Mouse (Mus musculus) CH12.LX (cell line): ENCODE data around the gene Grin3b. TPM values are rescaled to one million over a fixed set of nuclear protein-coding genes. Genes with fewer than 3 reads are reported as not detected.

Experiments used
- DNase-seq: peaks from one replicate; pipeline ENCODE4 v3.0.0-alpha.2; 2013; ENCODE audit errors: extremely low read depth
- H3K27ac ChIP-seq: 2 replicates; pipeline ENCODE4 v1.5.1; 2012; ENCODE audit warnings: low read depth, mild to moderate bottlenecking, control low read depth, moderate library complexity; ENCODE audit not compliant: insufficient read depth
- H3K27me3 ChIP-seq: replicated peaks from 2 replicates; pipeline ENCODE3; 2012; ENCODE audit warnings: inconsistent platforms
- H3K36me3 ChIP-seq, 2 experiments: replicated peaks in 1 of 2; 2 replicates each; pipeline versions ENCODE3 to v1.6.1; 2012; ENCODE audit warnings: inconsistent platforms in 1 of 2, low read length in 1 of 2, mild to moderate bottlenecking in 1 of 2, mixed read lengths in 1 of 2, moderate library complexity in 1 of 2; ENCODE audit not compliant: control insufficient read depth in 1 of 2, insufficient read depth in 1 of 2
- H3K4me1 ChIP-seq, 2 experiments: 2 replicates each; pipeline ENCODE4 v1.6.1; 2012; ENCODE audit warnings: inconsistent platforms in 1 of 2, moderate library complexity in 1 of 2; ENCODE audit not compliant: insufficient read depth in 2 of 2, control insufficient read depth in 1 of 2
- H3K4me2 ChIP-seq: 2 replicates; pipeline ENCODE4 v1.6.1; 2012; ENCODE audit warnings: low read depth, mild to moderate bottlenecking, control low read depth; ENCODE audit not compliant: poor library complexity, insufficient read depth, severe bottlenecking
- H3K4me3 ChIP-seq, 3 experiments: fragments of 150-350 bp in 1 of 3; sonication (generic) in 1 of 3; replicated peaks in 1 of 3; 2 replicates each; pipeline versions ENCODE3 to v1.5.1; 2011 to 2012; ENCODE audit warnings: low read depth in 2 of 3, low read length in 2 of 3, mild to moderate bottlenecking in 2 of 3, moderate library complexity in 2 of 3, control low read depth in 1 of 3, improper control_type of control experiment in 1 of 3, inconsistent platforms in 1 of 3, mixed read lengths in 1 of 3; ENCODE audit not compliant: poor library complexity in 1 of 3
- H3K79me2 ChIP-seq: replicated peaks from 2 replicates; pipeline ENCODE4 v1.6.1; 2012; ENCODE audit warnings: mild to moderate bottlenecking, moderate library complexity; ENCODE audit not compliant: control insufficient read depth, poor library complexity, insufficient read depth, severe bottlenecking; ENCODE audit errors: extremely low read depth
- H3K9ac ChIP-seq: 2 replicates; pipeline ENCODE4 v1.6.1; 2012; ENCODE audit warnings: low read depth, mild to moderate bottlenecking, control low read depth, moderate library complexity; ENCODE audit not compliant: insufficient read depth
- H3K9me3 ChIP-seq: replicated peaks from 2 replicates; pipeline ENCODE3; 2012; ENCODE audit warnings: low read length, inconsistent platforms, mixed read lengths
- CHD2 ChIP-seq: IDR thresholded peaks from 2 replicates; pipeline ENCODE4 v1.6.1; 2011; ENCODE audit warnings: low read length, improper control_type of control experiment
- CTCF ChIP-seq, 2 experiments: IDR thresholded peaks in 1 of 2; conservative IDR thresholded peaks in 1 of 2; 2 replicates each; pipeline ENCODE4 v1.5.1; 2011 to 2012; ENCODE audit warnings: low read depth in 2 of 2, low read length in 2 of 2, improper control_type of control experiment in 1 of 2, inconsistent platforms in 1 of 2, mild to moderate bottlenecking in 1 of 2, moderate library complexity in 1 of 2
- E2F4 ChIP-seq: IDR thresholded peaks from 2 replicates; pipeline ENCODE4 v1.6.1; 2011; ENCODE audit warnings: low read depth, low read length, improper control_type of control experiment; ENCODE audit not compliant: insufficient replicate concordance
- ETS1 ChIP-seq: conservative IDR thresholded peaks from 2 replicates; pipeline ENCODE4 v1.6.1; 2012; ENCODE audit warnings: low read depth, mild to moderate bottlenecking, inconsistent platforms, low read length, improper control_type of control experiment, moderate library complexity
- HCFC1 ChIP-seq: IDR thresholded peaks from 2 replicates; pipeline ENCODE4 v1.6.1; 2012; ENCODE audit warnings: low read depth, mild to moderate bottlenecking, inconsistent platforms, low read length, improper control_type of control experiment
- IRF4 ChIP-seq: IDR thresholded peaks from 2 replicates; pipeline ENCODE4 v1.6.1; 2014; ENCODE audit warnings: low read depth, mild to moderate bottlenecking, inconsistent platforms, low read length, improper control_type of control experiment
- JUND ChIP-seq: conservative IDR thresholded peaks from 2 replicates; pipeline ENCODE4 v1.6.1; 2011; ENCODE audit warnings: low read depth, low read length, improper control_type of control experiment
- KAT2A ChIP-seq: IDR thresholded peaks from 2 replicates; pipeline ENCODE4 v1.6.1; 2012; ENCODE audit warnings: low read length, improper control_type of control experiment, inconsistent platforms; ENCODE audit not compliant: insufficient replicate concordance
- MAFK ChIP-seq: IDR thresholded peaks from 2 replicates; pipeline ENCODE4 v1.6.1; 2011; ENCODE audit warnings: low read length, improper control_type of control experiment; ENCODE audit not compliant: insufficient replicate concordance
- MAX ChIP-seq: IDR thresholded peaks from 2 replicates; pipeline ENCODE4 v1.6.1; 2011; ENCODE audit warnings: low read length, improper control_type of control experiment
- MEF2A ChIP-seq: IDR thresholded peaks from 2 replicates; pipeline ENCODE4 v1.6.1; 2014; ENCODE audit warnings: low read depth, mild to moderate bottlenecking, inconsistent platforms, low read length, improper control_type of control experiment, borderline replicate concordance
- MXI1 ChIP-seq: IDR thresholded peaks from 2 replicates; pipeline ENCODE4 v1.6.1; 2011; ENCODE audit warnings: mild to moderate bottlenecking, low read depth, low read length, improper control_type of control experiment
- NELFE ChIP-seq: IDR thresholded peaks from 2 replicates; pipeline ENCODE4 v1.6.1; 2011; ENCODE audit warnings: low read depth, low read length, improper control_type of control experiment
- NRF1 ChIP-seq: IDR thresholded peaks from 2 replicates; pipeline ENCODE4 v1.6.1; 2014; ENCODE audit warnings: low read depth, mild to moderate bottlenecking, inconsistent platforms, low read length, improper control_type of control experiment, moderate library complexity
- POLR2AphosphoS2 ChIP-seq: IDR thresholded peaks from 2 replicates; pipeline ENCODE4 v1.6.1; 2011; ENCODE audit warnings: low read depth, low read length, improper control_type of control experiment
- RAD21 ChIP-seq: IDR thresholded peaks from 2 replicates; pipeline ENCODE4 v1.6.1; 2011; ENCODE audit warnings: low read depth, mild to moderate bottlenecking, low read length, improper control_type of control experiment, moderate library complexity
- RCOR1 ChIP-seq: conservative IDR thresholded peaks from 2 replicates; pipeline ENCODE4 v1.6.1; 2012; ENCODE audit warnings: low read depth, mild to moderate bottlenecking, inconsistent platforms, low read length, improper control_type of control experiment
- SIN3A ChIP-seq: IDR thresholded peaks from 2 replicates; pipeline ENCODE4 v1.6.1; 2012; ENCODE audit warnings: low read length, improper control_type of control experiment, inconsistent platforms
- TBP ChIP-seq: conservative IDR thresholded peaks from 2 replicates; pipeline ENCODE4 v1.6.1; 2011; ENCODE audit warnings: low read depth, low read length, improper control_type of control experiment
- TCF12 ChIP-seq: IDR thresholded peaks from 2 replicates; pipeline ENCODE4 v1.6.1; 2014; ENCODE audit warnings: low read depth, mild to moderate bottlenecking, inconsistent platforms, low read length, improper control_type of control experiment
- USF2 ChIP-seq: conservative IDR thresholded peaks from 2 replicates; pipeline ENCODE4 v1.6.1; 2011; ENCODE audit warnings: low read depth, low read length, improper control_type of control experiment
- ZMIZ1 ChIP-seq: IDR thresholded peaks from 2 replicates; pipeline ENCODE4 v1.6.1; 2012; ENCODE audit warnings: low read depth, mild to moderate bottlenecking, inconsistent platforms, low read length, improper control_type of control experiment
- ZNF384 ChIP-seq: IDR thresholded peaks from 2 replicates; pipeline ENCODE4 v1.6.1; 2012; ENCODE audit warnings: low read depth, low read length, improper control_type of control experiment, inconsistent platforms
- dilution Hi-C: fragments of 300-500 bp; cut with MboI; formaldehyde crosslinking; loops from 2 replicates; pipeline ENCODE4 v1.14.3; 2020; ENCODE audit warnings: low sequenced_read_pairs; ENCODE audit not compliant: extremely low pct_unique_long_range_greater_than_20kb, extremely low pct_ligation_motif_present
- in situ Hi-C: fragments of 300-500 bp; cut with MboI; formaldehyde crosslinking; loops from 3 replicates; pipeline ENCODE4 v1.14.3; 2019; ENCODE audit warnings: low sequenced_read_pairs, low pct_ligation_motif_present, low pct_unique_long_range_greater_than_20kb, mixed read lengths
- polyA plus RNA-seq: library from polyadenylated mRNA; unstranded; fragments of >175 nt; gene quantifications from 2 replicates; pipeline ENCODE4 v1.2.1, GENCODE M21; 2012; ENCODE audit warnings: low read depth; ENCODE audit not compliant: insufficient read length
- total RNA-seq, 2 experiments: library from RNA; depleted of rRNA; stranded (reverse); fragments of 300-350 nt in 1 of 2; fragments of >200 nt in 1 of 2; gene quantifications; 2 replicates each; pipeline ENCODE4 v1.2.3; 2012 to 2014

The Grin3b gene
- total and polyA plus RNA-seq, 3 experiments, result 0.27 to 0.59 (median 0.56) TPM

- dilution Hi-C loops, result no loop called here
- Histone ChIP-seq H3K9ac (no peak overlapping the region), H3K4me1 (peaks cover 8 to 16% of the 10 kb centered on the region in 2 experiments; a peak in 3 of 4 replicates), H3K27me3 (no peaks in the 10 kb centered on the region), H3K4me3 (no peak overlapping the region), H3K27ac (no peak overlapping the region), H3K9me3 (peaks cover 17% of the 10 kb centered on the region), H3K4me2 (no peak overlapping the region), H3K36me3 (peaks cover 72 to 95% of the 10 kb centered on the region in 2 experiments), H3K79me2 (peaks cover 8% of the 10 kb centered on the region)
- DNase-seq, result no peak
- in situ Hi-C loops, result no loop called here
- TF ChIP-seq USF2 (no peak), TCF12 (no peak), SIN3A (no peak), HCFC1 (no peak), TBP (no peak), CTCF (conservative IDR thresholded peaks at IDR 0.05 in 1 of 2, IDR thresholded peaks at IDR 0.05 in 1 of 2; ENCODE audit: low read depth in 2 of 2, low read length in 2 of 2) (no peak), RCOR1 (no peak)
These were observed 5.7 kb downstream of the Grin3b start for GRCm38 (mm10) chr10:79976071-79976721.

GRCm38 (mm10) chr10:79976722-79977107, 6.2 kb downstream of the Grin3b start:
- Histone ChIP-seq H3K27me3 (no peaks in the 10 kb centered on the region), H3K9me3 (peaks cover 17% of the 10 kb centered on the region), H3K27ac (no peak overlapping the region), H3K4me1 (peaks cover 13 to 21% of the 10 kb centered on the region in 2 experiments), H3K36me3 (peaks cover 77 to 95% of the 10 kb centered on the region in 2 experiments), H3K9ac (no peak overlapping the region), H3K4me3 (no peak overlapping the region), H3K79me2 (peaks cover 13% of the 10 kb centered on the region), H3K4me2 (no peak overlapping the region)
- in situ Hi-C loops (no loop called here), dilution Hi-C loops (no loop called here)
- TF ChIP-seq TBP (no peak), JUND (no peak), ZMIZ1 (no peak), RCOR1 (no peak), MAX (no peak), KAT2A (no peak), E2F4 (no peak), ETS1 (no peak), IRF4 (no peak), POLR2AphosphoS2 (no peak), NRF1 (no peak), RAD21 (no peak), NELFE (no peak), MEF2A (no peak), ZNF384 (no peak), CHD2 (no peak), MXI1 (no peak), MAFK (no peak)
- no peak for DNase-seq
